Mouse (Mus musculus): ENCODE results near the gene Crtac1. TPM values are rescaled to one million over a fixed set of nuclear protein-coding genes. Genes with fewer than 3 reads are reported as not detected.
A peak's percentile ranks its signal among the peaks of the same experiment; 100 is the strongest.

Crtac1 gene
- 3.5 TPM in 2 replicates for polyA plus RNA-seq (2014; fragmentation: Nextera tagmentation; extraction: Ambion mirVana)

DNA sequence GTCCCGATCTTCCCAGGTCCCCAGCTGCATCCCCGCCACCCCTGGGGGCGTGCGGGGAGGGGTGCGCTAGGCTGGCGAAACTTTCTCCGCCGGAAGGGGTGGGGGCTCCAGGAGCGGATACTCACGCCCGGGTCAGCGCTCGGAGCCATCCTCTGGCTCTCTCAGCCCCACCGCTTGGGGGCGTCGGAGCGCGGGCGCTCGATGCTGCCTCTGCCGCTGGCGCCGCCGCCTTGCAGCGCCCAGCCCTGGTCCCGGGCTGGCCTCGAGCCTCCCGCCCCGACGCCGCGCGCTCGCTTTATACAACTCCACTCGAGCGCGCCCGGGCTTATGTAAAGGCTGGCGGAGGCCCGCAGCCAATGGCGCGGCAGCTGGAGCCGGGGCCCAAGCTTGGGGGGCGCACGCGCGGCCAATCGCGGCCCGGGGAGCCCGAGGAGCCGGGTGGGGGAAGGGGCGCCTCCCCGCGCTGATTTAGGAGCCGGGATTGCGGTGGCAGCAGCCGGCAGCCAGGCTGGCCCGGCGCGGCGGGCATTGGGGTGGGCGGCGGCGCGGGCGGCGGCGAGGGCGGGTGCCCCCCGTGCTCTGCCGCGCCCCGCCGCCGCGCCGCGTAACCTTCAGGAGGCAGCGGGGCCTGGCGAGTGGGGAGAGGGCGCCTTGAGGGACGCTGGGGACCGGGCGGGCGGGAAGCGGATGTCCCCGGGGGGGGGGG, at the start of gene Crtac1:
Gene Crtac1, minus strand, starts transcription at position 299 of the 706 bp plus-strand sequence.
- Histone ChIP-seq H3K9me3 (ENCODE audit: control insufficient read depth, low read depth, low read length) (no peaks in the 10 kb centered on the region), H3K4me2 (replicated peaks; ENCODE audit: low read depth, low read length) (peak within 1 kb of the TSS; percentile 88), H3K9ac (replicated peaks; ENCODE audit: low read depth, low read length) (peak within 1 kb of the TSS; percentile 30; the same call in 1 of the 2 replicates), H3K4me3 (ENCODE audit: low read depth, low read length) (peak within 1 kb of the TSS; percentile 48), H3K4me1 (ENCODE audit: control insufficient read depth, insufficient read depth, low read length) (peaks cover 6% of the 10 kb centered on the region; the same call in 1 of the 2 replicates), H3K27me3 (ENCODE audit: control insufficient read depth, insufficient read depth, low read length) (peaks cover 48% of the 10 kb centered on the region), H3K36me3 (ENCODE audit: control insufficient read depth, insufficient read depth, low read length) (no peaks in the 10 kb centered on the region), H3K27ac (ENCODE audit: low read length) (no peak within 1 kb of the TSS)
- ATAC-seq (ENCODE audit: insufficient number of reproducible peaks, insufficient read depth, low FRiP score, low read depth), result peak; percentile 80
- WGBS, result 1% methylated on average over 51 of the region's 88 CpGs

DNA sequence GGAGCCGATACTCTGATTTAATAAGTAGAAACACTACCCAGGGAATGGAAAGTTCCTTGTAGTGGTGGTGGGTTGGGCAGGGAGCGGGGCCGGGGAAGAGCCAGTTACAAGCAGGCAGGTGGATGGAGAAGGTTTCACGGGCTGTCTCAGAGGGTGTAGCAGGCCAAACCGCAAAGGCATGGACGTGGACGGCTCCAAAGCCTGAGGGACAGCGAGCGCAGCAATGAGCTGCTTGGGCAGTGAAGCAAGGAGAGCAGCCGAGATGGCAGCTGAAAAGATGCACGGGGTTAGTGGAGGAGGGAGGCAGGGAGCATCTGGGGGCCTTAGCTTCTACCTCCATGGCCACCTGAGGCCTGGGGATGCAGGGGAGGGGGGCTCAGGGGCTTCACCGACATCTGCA, 46.7 kb upstream of the Crtac1 start:
- no peaks in the 10 kb centered on the region for H3K36me3 ChIP-seq (ENCODE audit: control insufficient read depth, insufficient read depth, low read length)
- no peak for ATAC-seq (ENCODE audit: insufficient number of reproducible peaks, insufficient read depth, low FRiP score, low read depth)
- no peak overlapping the region for H3K27ac ChIP-seq (ENCODE audit: low read length)
- no peaks in the 10 kb centered on the region for H3K27me3 ChIP-seq (ENCODE audit: control insufficient read depth, insufficient read depth, low read length)
- no peaks in the 10 kb centered on the region for H3K9me3 ChIP-seq (ENCODE audit: control insufficient read depth, low read depth, low read length)
- no peaks in the 10 kb centered on the region for H3K4me1 ChIP-seq (ENCODE audit: control insufficient read depth, insufficient read depth, low read length)
- WGBS, result 50% methylated on average over 12 of the region's 12 CpGs
- H3K4me2 ChIP-seq (replicated peaks; ENCODE audit: low read depth, low read length), result no peak overlapping the region
- H3K4me3 ChIP-seq (ENCODE audit: low read depth, low read length), result no peak overlapping the region
- no peak overlapping the region for H3K9ac ChIP-seq (replicated peaks; ENCODE audit: low read depth, low read length)

DNA sequence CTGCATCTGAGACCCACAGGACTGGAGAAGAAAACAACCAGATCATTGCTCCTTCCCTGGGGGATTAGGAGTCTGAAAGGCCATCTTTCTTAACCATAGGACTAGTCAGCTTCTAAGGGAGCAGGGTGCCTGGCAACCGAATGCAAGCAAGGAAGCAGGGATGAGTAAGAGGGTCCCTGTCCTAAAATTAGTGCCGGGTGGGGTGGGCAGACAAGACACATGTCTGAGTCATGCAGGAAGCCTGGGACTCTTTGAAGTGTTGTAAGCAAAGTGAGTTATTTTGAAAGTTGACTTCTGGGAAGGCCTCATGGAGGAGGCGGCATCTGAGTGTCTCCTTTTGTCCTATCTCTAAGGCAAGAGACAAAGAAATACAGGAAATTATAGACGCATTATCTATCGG, 46.2 kb upstream of the Crtac1 start:
- Histone ChIP-seq H3K4me3 (ENCODE audit: low read depth, low read length) (no peak overlapping the region), H3K4me2 (replicated peaks; ENCODE audit: low read depth, low read length) (no peak overlapping the region), H3K9me3 (ENCODE audit: control insufficient read depth, low read depth, low read length) (no peaks in the 10 kb centered on the region), H3K36me3 (ENCODE audit: control insufficient read depth, insufficient read depth, low read length) (no peaks in the 10 kb centered on the region), H3K27ac (ENCODE audit: low read length) (no peak overlapping the region), H3K27me3 (ENCODE audit: control insufficient read depth, insufficient read depth, low read length) (no peaks in the 10 kb centered on the region), H3K4me1 (ENCODE audit: control insufficient read depth, insufficient read depth, low read length) (no peaks in the 10 kb centered on the region), H3K9ac (replicated peaks; ENCODE audit: low read depth, low read length) (no peak overlapping the region)
- WGBS, result 73% methylated on average over 5 of the region's 5 CpGs
- ATAC-seq (ENCODE audit: insufficient number of reproducible peaks, insufficient read depth, low FRiP score, low read depth), result no peak

DNA sequence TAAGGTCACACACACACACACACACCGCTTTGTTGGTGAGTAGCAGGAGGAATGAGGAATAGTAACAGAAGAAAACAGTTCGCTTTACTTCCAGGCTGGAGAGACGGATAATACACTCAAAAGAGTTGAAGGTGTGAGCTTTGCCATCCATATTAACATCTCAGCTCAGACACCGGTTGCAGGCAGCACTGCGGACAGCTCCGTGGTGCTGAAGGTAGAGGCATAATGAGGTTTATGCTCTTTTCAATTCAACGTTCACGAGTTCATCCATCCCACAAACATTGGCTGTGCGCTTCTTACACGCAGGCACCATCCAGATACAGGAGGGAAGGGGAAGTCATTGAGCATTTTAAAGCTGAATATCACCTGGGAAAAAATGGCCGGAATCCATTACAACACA, 41.2 kb upstream of the Crtac1 start:
- no peak overlapping the region for H3K4me2 ChIP-seq (replicated peaks; ENCODE audit: low read depth, low read length)
- no peak overlapping the region for H3K27ac ChIP-seq (ENCODE audit: low read length)
- ATAC-seq (ENCODE audit: insufficient number of reproducible peaks, insufficient read depth, low FRiP score, low read depth), result no peak
- no peaks in the 10 kb centered on the region for H3K36me3 ChIP-seq (ENCODE audit: control insufficient read depth, insufficient read depth, low read length)
- no peak overlapping the region for H3K4me3 ChIP-seq (ENCODE audit: low read depth, low read length)
- no peaks in the 10 kb centered on the region for H3K27me3 ChIP-seq (ENCODE audit: control insufficient read depth, insufficient read depth, low read length)
- H3K4me1 ChIP-seq (ENCODE audit: control insufficient read depth, insufficient read depth, low read length), result no peaks in the 10 kb centered on the region
- H3K9ac ChIP-seq (replicated peaks; ENCODE audit: low read depth, low read length), result no peak overlapping the region
- H3K9me3 ChIP-seq (ENCODE audit: control insufficient read depth, low read depth, low read length), result no peaks in the 10 kb centered on the region
- 26% methylated on average over 11 of the region's 11 CpGs for WGBS

DNA sequence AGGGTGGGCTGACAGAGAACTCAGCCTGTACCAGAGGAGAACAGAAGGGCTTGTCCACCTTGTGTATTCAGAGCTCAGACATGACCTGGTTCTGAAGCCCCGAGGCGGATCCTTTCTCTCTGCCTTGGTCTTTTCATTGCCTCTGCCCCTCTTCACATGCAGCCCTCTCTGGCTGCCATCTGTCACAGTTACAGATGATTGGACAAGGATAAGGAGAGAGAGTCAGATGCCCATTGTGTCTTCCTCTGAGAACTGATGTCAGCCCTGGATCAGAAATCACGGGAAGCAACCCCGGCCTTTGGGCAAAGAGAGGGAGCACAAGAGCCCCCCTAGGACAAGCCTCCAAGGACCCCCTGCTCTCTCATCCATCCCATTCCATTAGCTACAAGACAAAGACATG, 40.0 kb upstream of the Crtac1 start:
- H3K36me3 ChIP-seq (ENCODE audit: control insufficient read depth, insufficient read depth, low read length), result no peaks in the 10 kb centered on the region
- no peak overlapping the region for H3K4me3 ChIP-seq (ENCODE audit: low read depth, low read length)
- WGBS, result 91% methylated on average over 4 of the region's 4 CpGs
- no peaks in the 10 kb centered on the region for H3K27me3 ChIP-seq (ENCODE audit: control insufficient read depth, insufficient read depth, low read length)
- H3K9ac ChIP-seq (replicated peaks; ENCODE audit: low read depth, low read length), result no peak overlapping the region
- ATAC-seq (ENCODE audit: insufficient number of reproducible peaks, insufficient read depth, low FRiP score, low read depth), result no peak
- no peaks in the 10 kb centered on the region for H3K4me1 ChIP-seq (ENCODE audit: control insufficient read depth, insufficient read depth, low read length)
- no peak overlapping the region for H3K4me2 ChIP-seq (replicated peaks; ENCODE audit: low read depth, low read length)
- H3K9me3 ChIP-seq (ENCODE audit: control insufficient read depth, low read depth, low read length), result no peaks in the 10 kb centered on the region
- H3K27ac ChIP-seq (ENCODE audit: low read length), result no peak overlapping the region

DNA sequence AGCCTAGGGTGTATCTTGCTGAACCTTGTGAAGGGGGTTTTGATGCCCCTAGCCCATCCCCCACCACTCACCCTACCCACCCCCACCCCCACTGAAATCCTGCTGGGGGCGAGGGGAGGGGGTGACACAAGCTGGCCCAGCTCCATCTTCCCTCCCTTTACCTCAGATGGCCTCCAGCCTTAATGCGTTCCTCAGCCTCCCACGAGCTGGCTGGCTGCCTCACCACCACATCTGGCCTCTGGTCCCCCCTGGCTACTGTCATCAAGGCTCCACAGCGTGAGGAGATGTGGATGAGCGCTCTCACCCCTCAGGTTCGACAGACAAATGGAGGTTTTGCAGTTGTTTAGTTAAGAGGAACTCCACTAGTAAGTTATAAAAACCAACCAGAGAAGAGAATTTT, 30.3 kb upstream of the Crtac1 start:
- H3K36me3 ChIP-seq (ENCODE audit: control insufficient read depth, insufficient read depth, low read length), result no peaks in the 10 kb centered on the region
- H3K4me3 ChIP-seq (ENCODE audit: low read depth, low read length), result no peak overlapping the region
- WGBS, result 25% methylated on average over 6 of the region's 6 CpGs
- H3K4me2 ChIP-seq (replicated peaks; ENCODE audit: low read depth, low read length), result no peak overlapping the region
- no peak overlapping the region for H3K9ac ChIP-seq (replicated peaks; ENCODE audit: low read depth, low read length)
- H3K9me3 ChIP-seq (ENCODE audit: control insufficient read depth, low read depth, low read length), result no peaks in the 10 kb centered on the region
- ATAC-seq (ENCODE audit: insufficient number of reproducible peaks, insufficient read depth, low FRiP score, low read depth), result no peak
- no peaks in the 10 kb centered on the region for H3K27me3 ChIP-seq (ENCODE audit: control insufficient read depth, insufficient read depth, low read length)
- no peak overlapping the region for H3K27ac ChIP-seq (ENCODE audit: low read length)
- peaks cover 6% of the 10 kb centered on the region; the same call in 1 of the 2 replicates for H3K4me1 ChIP-seq (ENCODE audit: control insufficient read depth, insufficient read depth, low read length)

DNA sequence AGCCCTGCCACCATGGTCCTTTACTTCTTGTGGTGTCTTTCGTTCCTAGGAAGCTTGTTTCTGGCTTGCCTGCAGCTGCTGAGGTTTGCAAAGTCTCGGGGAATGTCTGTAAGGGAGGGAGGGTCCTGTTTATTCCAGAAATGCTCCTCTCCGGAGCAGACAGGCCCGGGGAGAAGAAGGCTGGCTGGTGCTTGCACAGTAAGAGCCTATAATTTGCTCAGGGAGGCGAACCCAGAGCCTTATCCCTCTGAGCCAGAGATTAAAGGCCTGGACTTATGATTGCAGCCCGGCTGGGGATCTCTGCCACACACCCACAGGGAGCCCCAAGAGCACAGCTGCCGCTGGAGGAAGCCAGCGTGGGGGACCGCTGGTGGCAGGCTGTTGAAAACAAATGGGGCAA, 29.8 kb upstream of the Crtac1 start:
- H3K9ac ChIP-seq (replicated peaks; ENCODE audit: low read depth, low read length), result no peak overlapping the region
- H3K4me3 ChIP-seq (ENCODE audit: low read depth, low read length), result no peak overlapping the region
- WGBS, result 23% methylated on average over 9 of the region's 9 CpGs
- H3K36me3 ChIP-seq (ENCODE audit: control insufficient read depth, insufficient read depth, low read length), result no peaks in the 10 kb centered on the region
- H3K4me2 ChIP-seq (replicated peaks; ENCODE audit: low read depth, low read length), result peak overlapping the region; percentile 16; the same call in 1 of the 2 replicates
- H3K27me3 ChIP-seq (ENCODE audit: control insufficient read depth, insufficient read depth, low read length), result no peaks in the 10 kb centered on the region
- ATAC-seq (ENCODE audit: insufficient number of reproducible peaks, insufficient read depth, low FRiP score, low read depth), result no peak
- no peak overlapping the region for H3K27ac ChIP-seq (ENCODE audit: low read length)
- peaks cover 6% of the 10 kb centered on the region; the same call in 1 of the 2 replicates for H3K4me1 ChIP-seq (ENCODE audit: control insufficient read depth, insufficient read depth, low read length)
- H3K9me3 ChIP-seq (ENCODE audit: control insufficient read depth, low read depth, low read length), result no peaks in the 10 kb centered on the region

DNA sequence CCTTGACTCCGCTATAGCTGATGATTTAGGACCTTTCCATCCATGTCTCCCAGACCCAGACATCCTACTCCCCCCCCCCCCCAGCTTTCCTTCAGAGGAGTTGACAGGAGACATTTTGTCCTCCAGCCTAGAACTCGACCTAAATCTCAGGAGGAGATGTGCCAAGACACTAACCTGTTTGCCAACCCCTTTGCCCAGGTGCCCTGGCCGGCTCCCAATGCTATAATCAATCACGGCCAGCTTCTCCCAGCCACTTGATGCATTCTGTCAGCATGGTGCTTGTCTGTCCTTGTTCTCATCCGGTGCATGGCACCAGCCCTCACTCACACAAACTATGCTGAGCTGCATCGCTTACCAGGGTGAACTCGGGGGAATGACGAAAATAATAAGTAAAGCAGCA, 27.9 kb upstream of the Crtac1 start:
- Histone ChIP-seq H3K4me2 (replicated peaks; ENCODE audit: low read depth, low read length) (no peak overlapping the region), H3K4me1 (ENCODE audit: control insufficient read depth, insufficient read depth, low read length) (peaks cover 6% of the 10 kb centered on the region; the same call in 1 of the 2 replicates), H3K27me3 (ENCODE audit: control insufficient read depth, insufficient read depth, low read length) (no peaks in the 10 kb centered on the region), H3K9ac (replicated peaks; ENCODE audit: low read depth, low read length) (no peak overlapping the region), H3K9me3 (ENCODE audit: control insufficient read depth, low read depth, low read length) (no peaks in the 10 kb centered on the region), H3K36me3 (ENCODE audit: control insufficient read depth, insufficient read depth, low read length) (no peaks in the 10 kb centered on the region), H3K27ac (ENCODE audit: low read length) (no peak overlapping the region), H3K4me3 (ENCODE audit: low read depth, low read length) (no peak overlapping the region)
- ATAC-seq (ENCODE audit: insufficient number of reproducible peaks, insufficient read depth, low FRiP score, low read depth), result no peak
- WGBS, result 84% methylated on average over 8 of the region's 8 CpGs

Data from stomach, embryonic 14.5 days (tissue).